Mouse (Mus musculus) kidney, postnatal 10 days (tissue): ENCODE data around the gene Vps51.

Experiments used
- DNase-seq: peaks from one replicate; pipeline ENCODE4 v3.0.0; 2021; ENCODE audit warnings: mixed read lengths

Vps51 gene

GRCm38 (mm10) chr19:6076564-6077393 lies at the start of gene Vps51:
TSS of gene Vps51 (minus strand) at chr19:6077231.
- peak; percentile 91 for DNase-seq

DNA sequence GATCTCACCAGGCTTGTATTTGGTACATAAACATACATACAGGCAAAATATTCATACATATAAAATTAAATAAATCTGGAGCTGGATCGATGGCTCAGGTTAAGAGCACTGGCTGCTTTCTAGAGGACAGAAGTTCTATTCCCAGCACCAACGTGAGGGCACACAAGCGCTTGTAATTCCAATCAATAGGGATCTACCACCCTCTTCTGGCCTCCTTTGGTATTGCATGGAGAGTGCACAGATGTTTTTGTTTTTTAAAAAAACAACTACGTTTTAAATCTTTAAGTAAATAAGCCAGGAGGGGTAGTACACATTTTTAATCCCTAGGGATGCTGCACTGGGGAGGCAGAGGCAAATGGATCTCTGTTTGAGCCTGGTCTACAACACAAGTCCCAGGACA lies 49.3 kb upstream of the Vps51 start:
- DNase-seq = peak; percentile 75

DNA sequence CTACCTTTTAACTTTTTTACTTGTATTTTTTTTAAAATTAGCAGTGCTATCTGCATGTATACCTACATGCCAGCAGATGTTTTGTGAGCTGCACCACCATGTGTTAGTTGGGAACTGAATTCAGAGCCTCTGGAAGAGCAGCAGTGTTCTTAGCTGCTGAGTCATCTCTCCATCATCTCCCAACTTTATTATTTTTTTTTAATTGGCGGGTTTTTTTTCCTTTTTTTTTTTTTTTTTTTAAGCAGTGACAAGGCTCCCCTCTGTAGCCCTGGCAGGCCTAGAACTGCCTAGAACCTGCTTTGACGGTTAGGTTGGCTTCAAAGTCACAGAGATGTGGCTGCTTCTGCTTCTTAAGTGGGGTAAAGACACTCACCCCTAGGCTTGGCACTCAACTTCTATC lies 47.9 kb upstream of the Vps51 start:
- DNase-seq = no peak

DNA sequence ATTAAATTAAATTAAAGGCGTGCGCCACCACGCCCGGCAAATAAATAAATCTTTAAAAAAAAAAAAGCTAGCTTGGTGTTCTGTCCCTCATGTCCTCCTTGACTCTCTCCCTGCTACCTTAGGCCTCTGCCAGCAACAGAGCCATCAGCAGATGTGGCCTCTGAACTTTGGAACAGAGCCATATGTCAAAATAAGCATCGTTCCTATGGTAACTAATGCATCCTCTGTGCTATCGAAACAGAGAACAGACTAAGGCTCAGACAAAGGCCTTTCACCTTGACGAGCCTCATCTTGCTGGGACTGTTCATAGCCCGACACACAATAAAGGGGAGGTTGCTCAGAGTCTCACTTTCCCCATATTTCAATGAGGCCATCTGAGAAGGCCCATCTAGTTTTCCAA lies 46.3 kb upstream of the Vps51 start:
- no peak for DNase-seq

DNA sequence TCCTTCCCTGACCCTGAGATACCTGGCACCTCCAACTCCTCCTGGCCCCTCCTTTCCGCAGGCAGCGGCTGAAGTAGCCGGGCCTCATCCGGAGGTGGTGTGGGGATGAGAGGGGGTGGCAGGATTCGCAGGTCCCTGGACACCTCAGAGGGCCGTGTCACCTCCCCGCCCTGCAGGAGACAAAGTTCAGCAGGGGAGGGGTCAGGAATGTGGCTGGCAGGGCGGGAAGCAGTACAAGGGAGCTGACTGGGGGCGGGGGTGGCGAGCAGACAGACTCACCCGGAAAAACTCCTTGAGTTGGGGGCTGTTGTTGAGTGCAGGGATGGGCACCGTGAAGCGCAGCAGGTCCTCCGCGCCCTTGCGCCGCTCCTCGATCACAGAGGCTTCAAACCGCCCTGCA lies 44.7 kb upstream of the Vps51 start:
- peak; percentile 46 for DNase-seq

- peak; percentile 45 for DNase-seq
Measured at GRCm38 (mm10) chr19:6118677-6119185, 41.7 kb upstream of the Vps51 start.

- DNase-seq = peak; percentile 92
Measured at GRCm38 (mm10) chr19:6117986-6118676, 41.1 kb upstream of the Vps51 start, which contains the start of gene Sac3d1. TSS of gene Sac3d1 (minus strand) at chr19:6118650.

DNA sequence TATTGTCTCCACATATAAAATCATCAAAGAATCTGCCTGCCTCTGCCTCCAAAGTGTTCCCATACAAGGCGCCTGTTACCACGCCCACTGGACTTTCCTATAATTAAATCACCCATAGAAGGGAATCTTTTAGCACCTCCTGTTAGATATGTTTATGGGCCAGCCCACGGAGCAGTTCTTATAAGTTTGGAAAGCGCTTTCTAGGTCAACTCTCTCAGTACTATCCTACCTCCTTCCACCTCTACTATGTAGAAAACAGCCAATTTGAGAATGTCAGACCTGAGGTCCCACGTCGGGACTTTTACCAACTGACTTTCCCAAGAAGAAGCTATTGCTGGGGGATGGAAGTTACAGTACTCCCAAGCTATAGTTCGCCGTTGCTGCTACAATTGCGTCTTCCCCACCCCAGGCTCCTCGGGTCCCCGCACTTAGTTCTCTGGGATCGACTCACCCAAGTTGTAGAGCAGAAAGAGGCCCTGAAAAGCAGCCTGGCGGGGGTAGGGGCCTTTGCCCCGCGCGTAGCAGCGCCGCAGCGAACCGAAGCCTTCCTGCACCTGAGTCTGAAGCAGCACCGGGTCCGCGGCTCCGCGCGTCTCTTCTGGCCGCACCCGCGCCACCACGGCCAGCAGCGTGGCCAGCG lies 40.4 kb upstream of the Vps51 start:
- no peak for DNase-seq

DNA sequence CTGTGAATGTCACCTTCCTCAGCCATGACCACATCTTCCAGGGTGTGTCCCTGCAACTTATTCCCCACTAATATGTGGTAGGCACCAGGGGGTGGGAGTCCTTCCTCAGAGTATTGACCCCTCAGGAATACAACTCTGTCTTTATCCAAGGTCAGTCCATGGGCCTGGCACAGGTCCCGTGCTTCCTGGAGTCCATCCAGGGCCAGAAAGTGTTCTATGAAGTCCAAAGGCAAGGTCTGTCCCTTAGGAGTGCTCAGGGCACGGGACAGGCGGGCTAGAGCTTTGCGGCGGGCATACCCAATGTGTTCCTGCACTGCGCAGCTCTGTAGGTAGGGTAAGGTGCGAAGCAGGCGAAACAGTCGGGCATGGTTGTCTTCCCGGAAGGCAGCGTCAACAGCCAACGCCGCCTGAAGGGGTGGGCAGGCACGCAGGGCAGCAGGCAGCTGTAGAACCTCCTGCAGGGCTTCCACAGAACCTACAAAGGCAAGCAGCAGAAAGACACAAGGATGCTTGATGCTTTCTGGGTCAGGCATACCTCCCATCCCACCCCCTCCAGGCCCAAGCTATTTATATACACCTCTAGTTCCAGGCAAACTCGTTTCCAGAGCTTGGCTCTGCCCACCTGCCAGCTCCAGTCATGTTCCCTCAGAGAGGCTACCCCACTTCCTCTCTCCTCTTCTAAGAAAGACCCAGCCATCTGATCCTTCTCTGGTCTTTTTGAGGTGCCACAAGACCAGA lies 39.3 kb upstream of the Vps51 start:
- DNase-seq = no peak

GRCm38 (mm10) chr19:6113116-6113515 lies 36.1 kb upstream of the Vps51 start:
- DNase-seq = no peak

GRCm38 (mm10) chr19:6105586-6105985 lies 28.6 kb upstream of the Vps51 start, which contains the start of gene Naaladl1:
TSS of gene Naaladl1 (plus strand) at chr19:6105782.
- DNase-seq = no peak

GRCm38 (mm10) chr19:6104476-6104875 lies 27.4 kb upstream of the Vps51 start:
- no peak for DNase-seq

- DNase-seq = no peak
Measured at GRCm38 (mm10) chr19:6102169-6102853, 25.3 kb upstream of the Vps51 start.

- DNase-seq = no peak
Measured at GRCm38 (mm10) chr19:6101186-6101585, 24.2 kb upstream of the Vps51 start.

DNA sequence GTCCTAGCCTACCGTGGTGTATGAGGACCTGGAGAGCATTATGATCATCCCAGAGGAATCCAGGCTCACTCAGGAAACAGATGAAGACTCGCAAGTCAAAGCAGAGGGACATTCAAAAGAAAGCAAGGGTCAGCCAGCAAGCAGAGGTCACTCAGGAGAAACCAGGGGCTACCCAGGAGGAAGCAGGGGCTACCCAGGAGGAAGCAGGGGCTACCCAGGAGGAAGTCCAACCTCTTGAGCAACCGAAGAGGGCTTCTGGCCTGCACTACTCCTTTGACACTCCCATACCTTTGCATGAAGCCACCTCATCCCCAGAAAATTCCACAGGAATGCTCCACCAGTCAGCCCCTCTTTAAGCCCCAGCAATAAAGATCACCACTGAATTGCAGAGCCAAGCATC lies 20.8 kb upstream of the Vps51 start:
- peak; percentile 46 for DNase-seq

GRCm38 (mm10) chr19:6094119-6094518 lies 17.1 kb upstream of the Vps51 start, which contains the start of gene AC131692.1:
TSS of gene AC131692.1 (plus strand) at chr19:6094419.
- DNase-seq = no peak

DNA sequence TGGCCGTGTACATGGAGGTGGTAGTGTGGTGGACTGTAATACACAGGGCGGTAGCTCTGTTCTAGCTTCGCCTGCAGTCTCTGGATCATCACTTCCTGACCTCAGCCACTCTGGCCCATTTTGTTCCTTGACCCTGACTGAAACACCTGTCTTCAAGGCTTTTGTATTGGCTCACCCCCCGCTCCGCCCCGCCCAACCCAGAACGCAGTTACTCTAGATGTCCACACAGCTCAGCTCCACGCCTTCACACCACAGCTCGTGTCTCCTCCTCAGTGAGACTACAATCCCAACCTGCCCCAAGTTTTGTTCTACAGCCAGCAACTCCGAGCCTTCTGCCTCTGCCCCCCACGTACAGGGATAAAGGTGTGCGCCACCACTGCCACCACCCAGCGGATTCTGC lies 11.8 kb upstream of the Vps51 start:
- DNase-seq = no peak

- peak; percentile 78 for DNase-seq
Measured at GRCm38 (mm10) chr19:6085417-6085879, 8.4 kb upstream of the Vps51 start.

GRCm38 (mm10) chr19:6084478-6085248 lies 7.6 kb upstream of the Vps51 start, which contains the start of the genes Zfpl1 and Cdca5:
TSS of gene Zfpl1 (minus strand) at chr19:6084956.
TSS of gene Cdca5 (plus strand) at chr19:6084983.
- peak; percentile 98 for DNase-seq

- no peak for DNase-seq
Measured at GRCm38 (mm10) chr19:6082156-6082555, 5.1 kb upstream of the Vps51 start, which contains the start of gene Gm28374. TSS of gene Gm28374 (minus strand) at chr19:6082256.
